Mouse (Mus musculus) spleen, adult 12 weeks (tissue): Measurements from ENCODE around the gene Rundc3b.

ENCODE experiments used
- DNase-seq: peaks from one replicate; pipeline ENCODE4 v3.0.0; 2022; ENCODE audit warnings: low spot score

The Rundc3b gene

DNA sequence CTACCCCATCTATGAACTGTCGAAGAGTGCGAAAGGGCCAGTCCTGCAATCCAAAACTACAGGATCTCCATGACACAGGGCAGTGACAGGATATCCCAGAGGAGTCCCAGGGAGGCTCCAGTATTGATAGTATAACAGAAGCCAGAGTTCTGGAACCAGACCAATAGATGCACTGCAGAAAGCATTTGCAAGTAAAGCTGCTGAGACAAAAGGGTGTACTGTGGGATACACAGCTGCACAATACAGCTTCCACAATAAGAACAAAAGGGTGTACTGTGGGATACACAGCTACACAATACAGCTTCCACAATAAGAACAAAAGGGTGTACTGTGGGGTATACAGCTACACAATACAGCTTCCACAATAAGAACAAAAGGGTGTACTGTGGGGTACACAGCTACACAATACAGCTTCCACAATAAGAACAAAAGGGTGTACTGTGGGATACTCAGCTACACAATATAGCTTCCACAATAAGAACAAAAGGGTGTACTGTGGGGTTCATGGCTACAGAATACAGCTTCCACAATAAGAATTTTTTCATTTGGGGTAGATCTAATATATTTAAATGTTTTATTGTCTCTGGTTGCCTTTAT is 134.0 kb downstream of the Rundc3b start:
- no peak for DNase-seq

DNA sequence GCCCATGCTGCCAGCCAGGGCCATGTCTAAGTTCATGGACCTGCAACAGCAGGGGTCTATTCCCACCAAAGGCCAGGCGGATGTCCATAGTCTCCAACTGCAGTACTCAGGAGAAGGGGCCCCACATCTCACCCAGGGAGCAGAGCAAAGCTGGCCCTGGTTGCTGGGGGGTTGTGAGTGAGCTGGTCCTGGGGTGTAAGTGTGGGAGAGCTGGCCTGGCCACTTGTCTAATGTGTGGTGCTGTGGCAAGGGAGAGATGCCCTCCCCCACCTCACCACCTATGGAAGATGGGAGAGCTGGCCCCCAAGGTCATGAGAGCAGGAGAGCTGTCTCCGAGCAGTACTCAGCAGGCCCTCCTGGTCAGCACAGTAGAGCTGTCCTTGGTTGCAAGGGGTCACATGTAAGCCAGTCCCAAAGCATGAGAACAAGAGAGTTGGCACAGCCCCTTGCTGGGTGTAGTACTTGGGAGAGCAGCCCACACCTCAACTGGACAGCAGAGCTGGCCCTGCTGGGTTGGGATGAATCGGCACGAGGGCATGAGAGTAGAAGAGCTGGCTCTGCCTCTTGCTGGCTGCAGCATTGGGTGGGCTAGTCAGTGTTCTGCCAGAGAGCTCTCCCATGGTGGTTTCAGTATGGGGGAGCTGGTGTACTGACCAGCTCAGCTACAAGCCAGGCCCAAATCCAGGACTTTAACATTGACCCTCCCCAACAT is 134.6 kb downstream of the Rundc3b start:
- DNase-seq = no peak

DNA sequence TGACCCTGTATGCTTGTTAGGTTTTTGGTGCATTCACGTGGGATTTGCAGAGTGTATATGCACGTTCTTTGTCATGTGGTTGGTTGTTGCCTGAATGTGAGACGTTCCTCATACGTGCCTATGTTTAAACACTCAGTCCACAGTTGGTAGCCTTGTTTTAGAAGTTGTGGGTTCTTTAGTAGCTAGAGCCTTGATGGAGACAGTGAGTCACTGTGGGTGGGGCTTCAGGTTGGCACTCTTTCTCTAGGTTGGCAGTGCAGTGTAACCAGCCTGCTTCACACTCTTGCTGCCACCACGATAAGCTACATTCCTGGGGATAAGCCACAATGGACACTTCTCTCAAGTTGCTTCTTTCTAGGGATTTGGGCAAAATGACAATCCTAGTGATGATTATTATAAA is 166.2 kb downstream of the Rundc3b start:
- DNase-seq = no peak

DNA sequence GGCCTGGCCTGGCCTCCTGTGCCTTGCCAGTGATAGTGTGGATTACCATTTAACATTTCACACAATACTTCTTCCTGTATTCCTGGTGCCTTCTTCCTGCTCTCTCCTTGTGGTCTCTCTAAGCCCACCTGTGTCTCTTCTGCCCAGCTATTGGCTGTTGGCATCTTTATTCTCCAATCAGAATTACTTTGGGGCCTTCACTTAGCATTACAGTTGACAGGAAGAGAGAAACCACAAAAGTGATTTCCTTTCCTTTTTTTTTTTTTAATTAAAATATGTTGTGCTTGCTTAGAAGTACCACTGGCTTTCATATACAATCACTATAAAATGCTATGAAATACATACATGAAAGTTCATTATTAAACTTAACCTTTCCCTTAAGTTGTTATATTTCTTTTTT is 167.2 kb downstream of the Rundc3b start:
- DNase-seq = no peak
